Mouse (Mus musculus): Measurements from ENCODE around the gene Birc5. TPM values are rescaled to one million over a fixed set of nuclear protein-coding genes. Genes with fewer than 3 reads are reported as not detected.

Gene Birc5
- polyA plus RNA-seq, 1 experiment from 2014 or later = 91.7 TPM

GRCm38 (mm10) chr11:117886000-117886399 is 36.9 kb downstream of the Birc5 start:
- Histone ChIP-seq H3K4me3 (ENCODE audit: low read depth, low read length) (no peak overlapping the region), H3K4me1 (replicated peaks; ENCODE audit: control insufficient read depth, insufficient read depth) (peaks cover 26% of the 10 kb centered on the region), H3K27me3 (ENCODE audit: control insufficient read depth, insufficient read depth, low read length) (no peaks in the 10 kb centered on the region), H3K9ac (ENCODE audit: low read length) (no peak overlapping the region), H3K4me2 (replicated peaks; ENCODE audit: low read depth) (no peak overlapping the region), H3K36me3 (ENCODE audit: control insufficient read depth, insufficient read depth, low read length) (no peaks in the 10 kb centered on the region), H3K27ac (replicated peaks) (no peak overlapping the region), H3K9me3 (ENCODE audit: control insufficient read depth, low read length) (no peaks in the 10 kb centered on the region)
- ATAC-seq (ENCODE audit: low FRiP score, low TSS enrichment) = no peak
- no peak for DNase-seq (ENCODE audit: low spot score)
- TF ChIP-seq EP300 (optimal IDR thresholded peaks at IDR 0.05) = no peak
- no peak for TF ChIP-seq CTCF (IDR thresholded peaks at IDR 0.05; ENCODE audit: low read depth)
- WGBS = 56% methylated on average over 5 of the region's 5 CpGs

DNA sequence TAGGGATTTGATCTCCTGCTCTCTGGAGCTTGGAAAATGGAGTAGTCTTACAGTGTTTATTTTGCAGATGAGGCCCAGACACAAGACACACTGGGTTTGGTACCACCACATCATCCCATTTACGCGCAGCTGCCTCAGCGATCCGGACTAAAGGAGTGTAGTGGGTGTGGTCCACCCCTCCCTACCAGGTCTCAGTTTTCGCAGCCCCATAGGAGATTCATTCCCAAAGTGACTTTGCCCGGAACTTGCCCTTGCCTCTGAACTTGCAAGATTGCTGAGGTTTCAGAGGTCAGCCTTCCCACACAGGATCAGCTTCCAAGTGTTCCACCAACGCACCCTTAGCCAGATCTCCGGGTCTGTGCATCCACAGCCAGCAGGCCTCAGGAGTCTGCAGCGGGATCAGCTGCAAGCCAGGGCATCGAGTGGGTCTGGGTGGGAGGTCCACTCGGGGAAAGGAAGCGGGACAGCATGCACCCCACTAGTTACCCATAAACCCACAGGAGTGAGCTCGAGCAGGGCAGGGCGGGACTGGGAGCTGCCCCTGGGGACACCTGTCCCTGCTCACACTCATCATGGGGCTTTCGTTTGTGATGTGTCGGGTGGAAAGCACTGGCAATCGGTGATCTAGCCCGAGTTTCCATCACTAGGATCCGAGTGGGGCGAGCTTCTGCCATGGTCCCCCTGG is 39.3 kb downstream of the Birc5 start:
- no peaks in the 10 kb centered on the region for H3K27me3 ChIP-seq (ENCODE audit: control insufficient read depth, insufficient read depth, low read length)
- peak overlapping the region; percentile 51 for H3K4me2 ChIP-seq (replicated peaks; ENCODE audit: low read depth)
- H3K27ac ChIP-seq (replicated peaks) = 0 out of 2 replicates have a peak overlapping the region, but pooled peaks have one; percentile 24
- peak overlapping the region; percentile 54 for H3K9ac ChIP-seq (ENCODE audit: low read length)
- H3K4me1 ChIP-seq (replicated peaks; ENCODE audit: control insufficient read depth, insufficient read depth) = peaks cover 15% of the 10 kb centered on the region
- no peaks in the 10 kb centered on the region for H3K9me3 ChIP-seq (ENCODE audit: control insufficient read depth, low read length)
- TF ChIP-seq EP300 (optimal IDR thresholded peaks at IDR 0.05) (no peak), CTCF (IDR thresholded peaks at IDR 0.05; ENCODE audit: low read depth) (no peak)
- DNase-seq (ENCODE audit: low spot score) = no peak
- WGBS = 30% methylated on average over 20 of the region's 20 CpGs
- no peaks in the 10 kb centered on the region for H3K36me3 ChIP-seq (ENCODE audit: control insufficient read depth, insufficient read depth, low read length)
- H3K4me3 ChIP-seq (ENCODE audit: low read depth, low read length) = no peak overlapping the region; the same call in 1 of the 2 replicates
- no peak for ATAC-seq (ENCODE audit: low FRiP score, low TSS enrichment)

GRCm38 (mm10) chr11:117888853-117889822 is 40.1 kb downstream of the Birc5 start:
- H3K4me1 ChIP-seq (replicated peaks; ENCODE audit: control insufficient read depth, insufficient read depth) = peaks cover 15% of the 10 kb centered on the region
- peak overlapping the region; percentile 19; the same call in 1 of the 2 replicates for H3K4me3 ChIP-seq (ENCODE audit: low read depth, low read length)
- peak overlapping the region; percentile 51 for H3K4me2 ChIP-seq (replicated peaks; ENCODE audit: low read depth)
- H3K9me3 ChIP-seq (ENCODE audit: control insufficient read depth, low read length) = no peaks in the 10 kb centered on the region
- H3K36me3 ChIP-seq (ENCODE audit: control insufficient read depth, insufficient read depth, low read length) = no peaks in the 10 kb centered on the region
- DNase-seq (ENCODE audit: low spot score) (no peak), ATAC-seq (ENCODE audit: low FRiP score, low TSS enrichment) (no peak)
- 11% methylated on average over 32 of the region's 33 CpGs for WGBS
- TF ChIP-seq CTCF (IDR thresholded peaks at IDR 0.05; ENCODE audit: low read depth) (no peak), EP300 (optimal IDR thresholded peaks at IDR 0.05) (no peak)
- H3K27ac ChIP-seq (replicated peaks) = peak overlapping the region; percentile 53; the same call in 1 of the 2 replicates
- H3K9ac ChIP-seq (ENCODE audit: low read length) = peak overlapping the region; percentile 54
- H3K27me3 ChIP-seq (ENCODE audit: control insufficient read depth, insufficient read depth, low read length) = no peaks in the 10 kb centered on the region

- H3K27me3 ChIP-seq (ENCODE audit: control insufficient read depth, insufficient read depth, low read length) = no peaks in the 10 kb centered on the region
- H3K9me3 ChIP-seq (ENCODE audit: control insufficient read depth, low read length) = no peaks in the 10 kb centered on the region
- no peak overlapping the region; the same call in 1 of the 2 replicates for H3K4me3 ChIP-seq (ENCODE audit: low read depth, low read length)
- WGBS = 21% methylated on average over 11 of the region's 11 CpGs
- DNase-seq (ENCODE audit: low spot score) = no peak
- peaks cover 15% of the 10 kb centered on the region for H3K4me1 ChIP-seq (replicated peaks; ENCODE audit: control insufficient read depth, insufficient read depth)
- H3K27ac ChIP-seq (replicated peaks) = peak overlapping the region; percentile 53; the same call in 1 of the 2 replicates
- peak overlapping the region; percentile 54; the same call in 1 of the 2 replicates for H3K9ac ChIP-seq (ENCODE audit: low read length)
- ATAC-seq (ENCODE audit: low FRiP score, low TSS enrichment) = 0 out of 2 replicates have a peak, but pooled peaks have one; percentile 1
- peak overlapping the region; percentile 51 for H3K4me2 ChIP-seq (replicated peaks; ENCODE audit: low read depth)
- no peak for TF ChIP-seq EP300 (optimal IDR thresholded peaks at IDR 0.05)
- TF ChIP-seq CTCF (IDR thresholded peaks at IDR 0.05; ENCODE audit: low read depth) = no peak
- H3K36me3 ChIP-seq (ENCODE audit: control insufficient read depth, insufficient read depth, low read length) = no peaks in the 10 kb centered on the region
These were observed 40.9 kb downstream of the Birc5 start for GRCm38 (mm10) chr11:117889887-117890340.

DNA sequence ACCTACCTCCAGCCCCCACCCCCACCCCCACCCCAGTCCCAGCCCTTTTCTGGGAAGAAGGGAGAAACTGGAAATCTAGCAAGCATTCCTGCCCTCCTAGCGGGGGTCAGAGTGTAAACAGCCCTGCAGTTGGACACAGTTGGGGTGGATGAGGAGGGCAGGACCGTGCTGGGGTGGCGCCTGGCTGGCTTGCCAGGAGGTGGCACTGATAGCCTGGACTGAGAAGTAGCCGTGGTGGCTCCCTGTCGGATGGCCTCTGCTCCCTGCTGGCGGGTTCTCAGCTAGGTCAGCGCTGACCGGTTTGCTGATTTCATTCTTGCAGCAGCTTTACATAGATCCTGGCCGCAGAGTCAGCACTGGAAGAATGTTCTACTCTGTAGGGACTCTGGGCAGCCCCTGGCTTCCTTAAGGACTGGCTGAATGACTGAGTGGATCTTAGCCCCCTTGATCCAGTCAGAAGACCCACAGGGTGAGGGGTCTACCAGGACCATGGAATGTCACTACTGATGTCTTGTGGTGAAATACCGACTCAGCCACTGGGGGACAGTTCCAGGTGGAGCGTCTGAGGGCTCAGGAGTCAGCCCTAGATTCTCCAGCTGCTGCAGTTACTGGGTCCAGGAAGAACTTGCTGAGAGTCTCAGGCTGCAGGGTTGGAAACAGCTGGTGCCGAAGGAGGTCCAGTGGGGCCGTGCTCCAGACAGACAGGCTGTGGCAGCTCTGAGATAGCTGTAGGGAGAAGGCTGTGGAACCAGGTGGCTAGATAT is 41.6 kb downstream of the Birc5 start:
- no peaks in the 10 kb centered on the region for H3K27me3 ChIP-seq (ENCODE audit: control insufficient read depth, insufficient read depth, low read length)
- no peaks in the 10 kb centered on the region for H3K36me3 ChIP-seq (ENCODE audit: control insufficient read depth, insufficient read depth, low read length)
- 29% methylated on average over 13 of the region's 13 CpGs for WGBS
- no peak overlapping the region for H3K9ac ChIP-seq (ENCODE audit: low read length)
- H3K4me3 ChIP-seq (ENCODE audit: low read depth, low read length) = no peak overlapping the region
- ATAC-seq (ENCODE audit: low FRiP score, low TSS enrichment) (peak; percentile 66), DNase-seq (ENCODE audit: low spot score) (peak; percentile 68)
- peak; percentile 60 for TF ChIP-seq CTCF (IDR thresholded peaks at IDR 0.05; ENCODE audit: low read depth)
- TF ChIP-seq EP300 (optimal IDR thresholded peaks at IDR 0.05) = no peak
- 0 out of 2 replicates have a peak overlapping the region, but pooled peaks have one; percentile 25 for H3K4me2 ChIP-seq (replicated peaks; ENCODE audit: low read depth)
- peak overlapping the region; percentile 41 for H3K27ac ChIP-seq (replicated peaks)
- no peaks in the 10 kb centered on the region for H3K9me3 ChIP-seq (ENCODE audit: control insufficient read depth, low read length)
- peaks cover 15% of the 10 kb centered on the region for H3K4me1 ChIP-seq (replicated peaks; ENCODE audit: control insufficient read depth, insufficient read depth)

All from stomach, postnatal 0 days (tissue).